Mouse (Mus musculus) cerebellum, adult 2 months (tissue): ENCODE results near the gene Zfhx3.

Experiments
- CTCF ChIP-seq: fragments of 200-500 bp; IDR thresholded peaks from 2 replicates; pipeline ENCODE4 v1.5.1; 2011; ENCODE audit warnings: low read depth, mild to moderate bottlenecking, control low read depth, low read length, moderate library complexity, borderline replicate concordance; ENCODE audit not compliant: insufficient read depth
- POLR2A ChIP-seq: fragments of 200-500 bp; IDR thresholded peaks from 2 replicates; pipeline ENCODE4 v1.6.1; 2011; ENCODE audit warnings: low read length, control low read depth, borderline replicate concordance; ENCODE audit not compliant: insufficient read depth

GRCm38 (mm10) chr8:108743238-108743637, 800.8 kb downstream of the Zfhx3 start:
- no peak for TF ChIP-seq CTCF
- no peak for TF ChIP-seq POLR2A
